Mouse (Mus musculus): ENCODE measurements around the gene Cbfa2t3. TPM values are rescaled to one million over a fixed set of nuclear protein-coding genes. Genes with fewer than 3 reads are reported as not detected.
A peak's percentile ranks its signal among the peaks of the same experiment; 100 is the strongest.

Gene Cbfa2t3
- polyA plus RNA-seq, 1 experiment from 2014 or later = 10.4 TPM

DNA sequence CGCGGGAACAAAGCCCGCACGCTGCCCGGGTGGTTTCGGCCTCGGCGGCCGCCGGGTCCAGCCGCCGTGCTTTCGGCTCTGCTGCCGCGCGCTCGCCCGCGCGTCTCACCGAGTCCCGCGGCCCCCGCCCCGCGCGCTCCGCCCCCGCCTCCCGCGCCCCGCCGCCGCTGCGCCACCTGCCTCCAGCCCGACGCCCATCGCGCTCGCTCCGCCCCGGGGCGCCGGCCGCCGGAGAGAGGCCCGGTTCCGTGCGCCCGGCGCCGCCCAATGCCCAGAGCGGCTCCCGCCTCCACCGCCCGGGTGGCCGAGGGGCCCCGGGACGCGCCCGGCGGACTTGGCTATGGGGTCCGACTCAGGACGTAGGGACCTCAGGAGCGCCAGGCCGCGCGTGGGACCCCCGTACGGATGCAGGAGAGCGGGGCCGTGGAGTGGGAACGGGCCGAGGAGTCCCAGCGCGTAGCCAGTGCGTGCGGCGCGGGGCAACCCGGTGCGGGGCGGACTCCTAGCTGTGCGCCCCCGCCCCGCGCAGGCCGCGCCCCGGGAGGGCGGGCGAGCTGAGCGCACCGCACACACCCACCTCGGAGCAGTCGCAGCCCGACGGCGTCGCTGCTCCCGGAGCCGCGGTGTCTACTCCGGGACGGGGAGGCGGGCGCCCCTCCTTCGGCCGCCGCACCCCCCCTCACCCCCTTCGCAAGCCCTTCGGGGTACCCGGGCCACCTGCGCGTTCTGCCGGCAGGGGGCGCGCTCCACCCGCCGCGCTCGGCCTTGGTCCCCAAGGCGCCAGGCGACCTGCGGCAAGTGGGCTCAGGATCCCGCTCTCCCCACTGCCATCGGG is 20.6 kb downstream of the Cbfa2t3 start:
- WGBS = under 1% methylated on average over 88 of the region's 127 CpGs
- peak; percentile 91 for DNase-seq (ENCODE audit: low spot score)
- Histone ChIP-seq H3K9me3 (replicated peaks; ENCODE audit: control insufficient read depth, low read length) (no peaks in the 10 kb centered on the region), H3K9ac (ENCODE audit: low read length) (peak overlapping the region; percentile 88), H3K4me2 (ENCODE audit: low read length) (peak overlapping the region; percentile 85), H3K4me1 (ENCODE audit: control insufficient read depth, insufficient read depth, low read length) (peaks cover 28% of the 10 kb centered on the region), H3K36me3 (ENCODE audit: control insufficient read depth, insufficient read depth, low read length) (0 out of 2 replicates have a peak, but pooled peaks cover 2% of the 10 kb centered on the region), H3K27ac (ENCODE audit: low read depth, low read length) (peak overlapping the region; percentile 95), H3K27me3 (replicated peaks; ENCODE audit: control insufficient read depth, insufficient read depth, low read length) (peaks cover 21% of the 10 kb centered on the region), H3K4me3 (ENCODE audit: low read depth, low read length) (peak overlapping the region; percentile 73)
- peak; percentile 87 for ATAC-seq

DNA sequence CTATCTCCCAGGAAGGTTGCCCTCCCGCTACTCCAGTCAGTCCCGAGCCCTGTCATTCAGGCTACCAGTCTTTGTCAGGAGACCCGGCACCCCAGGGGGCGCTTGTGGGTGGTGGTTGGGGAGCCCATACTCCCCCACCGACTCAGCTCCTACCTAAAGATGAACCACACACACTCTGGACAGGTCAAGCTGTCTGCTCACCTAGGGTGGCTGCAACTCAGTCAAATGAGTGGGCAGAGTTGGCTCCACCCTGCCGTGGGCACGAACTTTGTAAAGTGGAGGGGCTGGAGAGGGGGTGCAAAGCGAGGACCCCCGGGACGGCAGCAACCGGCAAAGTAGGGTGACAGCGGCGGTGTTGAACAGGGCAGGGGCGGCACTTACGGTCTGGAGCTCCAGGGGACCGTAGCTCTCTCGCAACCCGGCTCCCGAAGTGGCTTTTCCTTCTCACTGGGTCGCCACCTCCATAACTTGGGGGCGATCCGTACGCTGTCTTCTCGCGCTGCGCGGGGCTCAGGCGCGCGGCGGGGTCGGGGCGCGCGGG is 21.4 kb downstream of the Cbfa2t3 start:
- Histone ChIP-seq H3K9ac (ENCODE audit: low read length) (peak overlapping the region; percentile 88), H3K27ac (ENCODE audit: low read depth, low read length) (peak overlapping the region; percentile 95), H3K4me2 (ENCODE audit: low read length) (peak overlapping the region; percentile 85), H3K27me3 (replicated peaks; ENCODE audit: control insufficient read depth, insufficient read depth, low read length) (peaks cover 24% of the 10 kb centered on the region), H3K4me3 (ENCODE audit: low read depth, low read length) (peak overlapping the region; percentile 73), H3K9me3 (replicated peaks; ENCODE audit: control insufficient read depth, low read length) (no peaks in the 10 kb centered on the region), H3K4me1 (ENCODE audit: control insufficient read depth, insufficient read depth, low read length) (peaks cover 30% of the 10 kb centered on the region), H3K36me3 (ENCODE audit: control insufficient read depth, insufficient read depth, low read length) (0 out of 2 replicates have a peak, but pooled peaks cover 5% of the 10 kb centered on the region)
- ATAC-seq (peak; percentile 21), DNase-seq (ENCODE audit: low spot score) (no peak)
- under 1% methylated on average over 35 of the region's 35 CpGs for WGBS

- peaks cover 30% of the 10 kb centered on the region for H3K4me1 ChIP-seq (ENCODE audit: control insufficient read depth, insufficient read depth, low read length)
- peak overlapping the region; percentile 95 for H3K27ac ChIP-seq (ENCODE audit: low read depth, low read length)
- no peaks in the 10 kb centered on the region for H3K9me3 ChIP-seq (replicated peaks; ENCODE audit: control insufficient read depth, low read length)
- H3K27me3 ChIP-seq (replicated peaks; ENCODE audit: control insufficient read depth, insufficient read depth, low read length) = peaks cover 21% of the 10 kb centered on the region
- WGBS = 17% methylated on average over 16 of the region's 16 CpGs
- H3K36me3 ChIP-seq (ENCODE audit: control insufficient read depth, insufficient read depth, low read length) = 0 out of 2 replicates have a peak, but pooled peaks cover 5% of the 10 kb centered on the region
- DNase-seq (ENCODE audit: low spot score) (peak; percentile 86), ATAC-seq (peak; percentile 50)
- H3K4me2 ChIP-seq (ENCODE audit: low read length) = peak overlapping the region; percentile 85
- H3K9ac ChIP-seq (ENCODE audit: low read length) = peak overlapping the region; percentile 88
- peak overlapping the region; percentile 73 for H3K4me3 ChIP-seq (ENCODE audit: low read depth, low read length)
Observed at GRCm38 (mm10) chr8:122676621-122677480, 22.1 kb downstream of the Cbfa2t3 start.

DNA sequence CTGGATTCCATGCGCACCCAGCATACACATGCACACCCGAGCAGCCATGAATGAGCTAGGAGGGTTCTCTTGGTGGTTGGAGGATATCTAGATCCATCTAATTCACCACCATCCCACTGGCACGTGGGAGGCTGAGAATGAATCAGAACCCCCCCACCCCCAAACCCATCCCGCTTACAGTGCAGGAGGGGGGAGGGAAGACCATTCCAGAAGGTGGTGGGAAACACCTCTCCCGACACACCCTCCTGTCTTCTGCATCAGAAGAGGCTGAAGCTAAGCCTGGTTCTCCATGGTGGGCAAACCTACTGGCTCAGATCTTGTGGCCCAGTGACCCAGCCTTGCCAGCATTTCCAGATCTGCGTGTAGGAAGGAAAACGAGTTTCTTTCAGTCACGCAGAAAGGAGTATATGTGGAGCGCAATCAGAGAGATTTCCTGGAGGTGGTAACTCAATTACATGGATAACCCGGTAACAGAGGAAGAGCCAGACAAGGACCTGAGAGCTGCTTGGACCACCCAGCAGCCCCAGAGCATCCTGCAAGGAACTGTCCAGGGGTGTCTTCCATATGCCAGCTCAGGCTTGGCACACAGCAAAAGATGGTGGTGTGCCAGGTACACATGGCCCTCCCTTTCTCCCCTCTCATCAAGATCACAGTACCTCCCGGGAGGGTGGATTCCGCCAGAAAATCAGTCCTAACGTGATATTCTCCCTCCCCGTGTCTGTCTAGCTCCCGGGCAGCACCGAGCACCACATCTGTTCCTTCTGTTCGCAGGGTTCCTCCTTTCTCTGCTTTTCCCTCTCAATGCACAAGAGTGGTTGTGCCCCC is 23.1 kb downstream of the Cbfa2t3 start:
- H3K27ac ChIP-seq (ENCODE audit: low read depth, low read length) = peak overlapping the region; percentile 95
- 0 out of 2 replicates have a peak, but pooled peaks cover 5% of the 10 kb centered on the region for H3K36me3 ChIP-seq (ENCODE audit: control insufficient read depth, insufficient read depth, low read length)
- peak overlapping the region; percentile 73 for H3K4me3 ChIP-seq (ENCODE audit: low read depth, low read length)
- ATAC-seq (no peak), DNase-seq (ENCODE audit: low spot score) (peak; percentile 59)
- peak overlapping the region; percentile 88 for H3K9ac ChIP-seq (ENCODE audit: low read length)
- WGBS = 66% methylated on average over 17 of the region's 17 CpGs
- H3K9me3 ChIP-seq (replicated peaks; ENCODE audit: control insufficient read depth, low read length) = no peaks in the 10 kb centered on the region
- peaks cover 30% of the 10 kb centered on the region for H3K4me1 ChIP-seq (ENCODE audit: control insufficient read depth, insufficient read depth, low read length)
- H3K27me3 ChIP-seq (replicated peaks; ENCODE audit: control insufficient read depth, insufficient read depth, low read length) = peaks cover 19% of the 10 kb centered on the region
- peak overlapping the region; percentile 85 for H3K4me2 ChIP-seq (ENCODE audit: low read length)

DNA sequence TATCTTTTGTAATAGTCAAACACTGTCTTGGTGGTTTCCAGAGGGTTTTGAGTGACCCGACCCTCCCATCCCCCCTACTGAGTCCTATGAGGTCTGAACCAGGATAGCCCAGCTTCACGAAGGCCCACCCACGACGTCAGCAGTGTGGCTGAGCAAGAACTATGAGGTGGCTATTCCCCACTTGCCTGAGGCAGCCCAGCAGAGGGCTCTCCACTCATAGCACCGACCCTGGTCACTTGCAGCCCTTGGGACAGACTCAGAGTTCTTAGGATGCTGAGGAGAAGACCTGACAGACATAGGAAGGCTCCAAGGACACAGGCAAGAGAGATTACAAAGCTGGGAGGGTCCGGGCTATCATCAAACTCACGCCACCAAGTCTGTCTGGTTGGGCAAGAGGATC is 23.9 kb downstream of the Cbfa2t3 start:
- 46% methylated on average over 7 of the region's 7 CpGs for WGBS
- H3K4me2 ChIP-seq (ENCODE audit: low read length) = peak overlapping the region; percentile 85
- H3K4me3 ChIP-seq (ENCODE audit: low read depth, low read length) = peak overlapping the region; percentile 73; the same call in 1 of the 2 replicates
- DNase-seq (ENCODE audit: low spot score) (no peak), ATAC-seq (no peak)
- peaks cover 34% of the 10 kb centered on the region for H3K4me1 ChIP-seq (ENCODE audit: control insufficient read depth, insufficient read depth, low read length)
- 0 out of 2 replicates have a peak, but pooled peaks cover 5% of the 10 kb centered on the region for H3K36me3 ChIP-seq (ENCODE audit: control insufficient read depth, insufficient read depth, low read length)
- H3K27ac ChIP-seq (ENCODE audit: low read depth, low read length) = no peak overlapping the region
- H3K27me3 ChIP-seq (replicated peaks; ENCODE audit: control insufficient read depth, insufficient read depth, low read length) = peaks cover 18% of the 10 kb centered on the region
- H3K9me3 ChIP-seq (replicated peaks; ENCODE audit: control insufficient read depth, low read length) = no peaks in the 10 kb centered on the region
- no peak overlapping the region for H3K9ac ChIP-seq (ENCODE audit: low read length)

DNA sequence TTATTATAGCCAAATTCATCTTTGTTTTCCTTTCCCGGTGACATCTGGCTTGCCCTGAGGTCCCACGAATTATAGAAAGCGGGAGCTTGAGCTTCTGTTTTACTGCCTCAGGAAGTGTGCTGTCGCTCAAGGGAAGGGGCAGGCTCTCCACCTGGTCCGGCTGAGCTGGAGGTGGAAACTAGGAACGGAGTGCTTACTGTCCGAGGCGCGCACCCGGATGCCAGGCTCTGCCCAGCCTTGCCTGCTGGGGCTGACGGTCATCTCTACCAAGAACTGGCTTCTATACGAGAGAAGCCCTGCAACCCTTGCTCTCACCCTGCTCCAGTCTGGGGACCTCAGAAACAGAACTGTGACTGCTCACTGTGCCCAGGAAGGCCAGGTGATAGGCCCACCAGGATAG is 24.9 kb downstream of the Cbfa2t3 start:
- Histone ChIP-seq H3K27ac (ENCODE audit: low read depth, low read length) (no peak overlapping the region), H3K9me3 (replicated peaks; ENCODE audit: control insufficient read depth, low read length) (no peaks in the 10 kb centered on the region), H3K9ac (ENCODE audit: low read length) (no peak overlapping the region), H3K4me3 (ENCODE audit: low read depth, low read length) (no peak overlapping the region), H3K4me1 (ENCODE audit: control insufficient read depth, insufficient read depth, low read length) (peaks cover 29% of the 10 kb centered on the region), H3K4me2 (ENCODE audit: low read length) (no peak overlapping the region), H3K36me3 (ENCODE audit: control insufficient read depth, insufficient read depth, low read length) (0 out of 2 replicates have a peak, but pooled peaks cover 5% of the 10 kb centered on the region), H3K27me3 (replicated peaks; ENCODE audit: control insufficient read depth, insufficient read depth, low read length) (peaks cover 12% of the 10 kb centered on the region)
- DNase-seq (ENCODE audit: low spot score) (no peak), ATAC-seq (no peak)
- WGBS = 85% methylated on average over 12 of the region's 12 CpGs

DNA sequence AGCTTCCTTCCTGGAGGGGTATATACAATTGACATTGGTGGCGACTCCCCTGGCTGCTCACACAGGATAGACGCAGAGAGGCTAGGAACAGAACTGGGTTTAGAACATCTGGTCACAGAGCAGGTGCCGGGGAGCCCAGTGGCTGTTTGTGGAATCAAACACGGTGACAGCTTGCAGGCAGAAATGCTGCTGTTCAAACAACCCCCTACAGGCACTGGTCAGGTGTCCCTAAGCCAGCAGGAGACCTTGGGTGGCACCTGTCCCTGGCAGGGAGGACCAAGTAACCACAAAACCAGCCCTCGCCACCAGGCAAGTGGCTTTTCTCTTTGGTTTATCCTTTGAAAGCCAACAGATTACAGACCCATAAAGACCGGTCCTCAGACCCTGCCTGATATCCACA is 27.0 kb downstream of the Cbfa2t3 start:
- Histone ChIP-seq H3K27me3 (replicated peaks; ENCODE audit: control insufficient read depth, insufficient read depth, low read length) (peaks cover 5% of the 10 kb centered on the region), H3K4me1 (ENCODE audit: control insufficient read depth, insufficient read depth, low read length) (peaks cover 32% of the 10 kb centered on the region), H3K4me2 (ENCODE audit: low read length) (no peak overlapping the region), H3K9ac (ENCODE audit: low read length) (no peak overlapping the region), H3K36me3 (ENCODE audit: control insufficient read depth, insufficient read depth, low read length) (0 out of 2 replicates have a peak, but pooled peaks cover 5% of the 10 kb centered on the region), H3K27ac (ENCODE audit: low read depth, low read length) (no peak overlapping the region), H3K9me3 (replicated peaks; ENCODE audit: control insufficient read depth, low read length) (no peaks in the 10 kb centered on the region), H3K4me3 (ENCODE audit: low read depth, low read length) (no peak overlapping the region)
- DNase-seq (ENCODE audit: low spot score) (no peak), ATAC-seq (no peak)
- 77% methylated on average over 6 of the region's 6 CpGs for WGBS

- no peak overlapping the region for H3K4me2 ChIP-seq (ENCODE audit: low read length)
- H3K9ac ChIP-seq (ENCODE audit: low read length) = no peak overlapping the region
- peaks cover 5% of the 10 kb centered on the region; the same call in 1 of the 2 replicates for H3K27me3 ChIP-seq (replicated peaks; ENCODE audit: control insufficient read depth, insufficient read depth, low read length)
- no peak overlapping the region for H3K4me3 ChIP-seq (ENCODE audit: low read depth, low read length)
- ATAC-seq = no peak
- DNase-seq (ENCODE audit: low spot score) = no peak
- 0 out of 2 replicates have a peak, but pooled peaks cover 5% of the 10 kb centered on the region for H3K36me3 ChIP-seq (ENCODE audit: control insufficient read depth, insufficient read depth, low read length)
- WGBS = 68% methylated on average over 3 of the region's 3 CpGs
- no peaks in the 10 kb centered on the region for H3K9me3 ChIP-seq (replicated peaks; ENCODE audit: control insufficient read depth, low read length)
- H3K27ac ChIP-seq (ENCODE audit: low read depth, low read length) = no peak overlapping the region
- peaks cover 39% of the 10 kb centered on the region for H3K4me1 ChIP-seq (ENCODE audit: control insufficient read depth, insufficient read depth, low read length)
Observed at GRCm38 (mm10) chr8:122670718-122671117, 28.2 kb downstream of the Cbfa2t3 start.

Measured in forebrain, embryonic 14.5 days (tissue).